Mouse (Mus musculus): ENCODE data around the gene Ddit4. TPM values are rescaled to one million over a fixed set of nuclear protein-coding genes. Genes with fewer than 3 reads are reported as not detected.

Ddit4 gene
- total and polyA plus RNA-seq, 2 experiments from 2014 or later: 17.0 to 30.3 TPM

GRCm38 (mm10) chr10:59918111-59918510, 33.5 kb downstream of the Ddit4 start:
- H3K27ac ChIP-seq (ENCODE audit: low read depth): no peak overlapping the region
- no peak overlapping the region for H3K4me3 ChIP-seq (ENCODE audit: low read depth, low read length)
- 87% methylated on average over 4 of the region's 4 CpGs for WGBS
- DNase-seq (ENCODE audit: low spot score) (no peak), ATAC-seq (ENCODE audit: insufficient read depth, low read depth) (no peak)
- H3K9ac ChIP-seq (replicated peaks; ENCODE audit: low read depth, low read length): no peak overlapping the region
- no peak for TF ChIP-seq EP300 (IDR thresholded peaks at IDR 0.05; ENCODE audit: low read depth)
- TF ChIP-seq CTCF (IDR thresholded peaks at IDR 0.05; ENCODE audit: low read depth): no peak
- no peaks in the 10 kb centered on the region for H3K9me3 ChIP-seq (replicated peaks; ENCODE audit: control insufficient read depth, low read length)
- H3K4me1 ChIP-seq (ENCODE audit: control insufficient read depth, insufficient read depth): peaks cover 40% of the 10 kb centered on the region
- no peaks in the 10 kb centered on the region for H3K27me3 ChIP-seq (ENCODE audit: control insufficient read depth, insufficient read depth, low read length)
- no peak overlapping the region for H3K4me2 ChIP-seq (ENCODE audit: low read depth, low read length)
- H3K36me3 ChIP-seq (replicated peaks; ENCODE audit: control insufficient read depth, insufficient read depth, low read length): no peaks in the 10 kb centered on the region

- peaks cover 45% of the 10 kb centered on the region for H3K4me1 ChIP-seq (ENCODE audit: control insufficient read depth, insufficient read depth)
- ATAC-seq (ENCODE audit: insufficient read depth, low read depth): peak; percentile 83
- TF ChIP-seq EP300 (IDR thresholded peaks at IDR 0.05; ENCODE audit: low read depth) (no peak), CTCF (IDR thresholded peaks at IDR 0.05; ENCODE audit: low read depth) (no peak)
- peak overlapping the region; percentile 99 for H3K27ac ChIP-seq (ENCODE audit: low read depth)
- H3K9ac ChIP-seq (replicated peaks; ENCODE audit: low read depth, low read length): peak overlapping the region; percentile 53
- WGBS: 1% methylated on average over 10 of the region's 10 CpGs
- H3K36me3 ChIP-seq (replicated peaks; ENCODE audit: control insufficient read depth, insufficient read depth, low read length): no peaks in the 10 kb centered on the region
- peak; percentile 93 for DNase-seq (ENCODE audit: low spot score)
- H3K9me3 ChIP-seq (replicated peaks; ENCODE audit: control insufficient read depth, low read length): no peaks in the 10 kb centered on the region
- H3K4me2 ChIP-seq (ENCODE audit: low read depth, low read length): peak overlapping the region; percentile 66
- H3K27me3 ChIP-seq (ENCODE audit: control insufficient read depth, insufficient read depth, low read length): no peaks in the 10 kb centered on the region
- peak overlapping the region; percentile 38 for H3K4me3 ChIP-seq (ENCODE audit: low read depth, low read length)
Measured at GRCm38 (mm10) chr10:59916649-59917048, 35.0 kb downstream of the Ddit4 start.

DNA sequence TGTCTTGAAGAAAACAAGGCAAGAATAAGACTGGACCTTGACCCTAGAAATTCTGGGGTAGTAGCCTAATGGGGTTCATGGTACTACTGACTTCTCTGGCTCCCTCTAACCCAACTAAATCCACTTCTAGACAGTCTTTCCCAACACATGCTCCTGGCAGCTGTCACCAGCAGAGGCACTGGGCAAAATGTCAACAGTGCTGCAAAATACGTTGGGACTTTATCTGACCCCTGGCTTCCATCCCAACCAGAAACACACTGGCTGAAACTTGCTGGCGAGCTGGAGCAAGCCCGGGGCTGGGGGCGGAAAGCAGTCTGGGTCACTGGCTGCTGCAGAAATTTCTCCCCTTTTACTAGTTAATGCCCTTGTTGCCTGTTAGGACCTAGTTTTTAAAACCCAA, 35.5 kb downstream of the Ddit4 start:
- H3K36me3 ChIP-seq (replicated peaks; ENCODE audit: control insufficient read depth, insufficient read depth, low read length): no peaks in the 10 kb centered on the region
- DNase-seq (ENCODE audit: low spot score) (peak; percentile 96), ATAC-seq (ENCODE audit: insufficient read depth, low read depth) (peak; percentile 76)
- H3K4me2 ChIP-seq (ENCODE audit: low read depth, low read length): peak overlapping the region; percentile 66
- 3% methylated on average over 4 of the region's 4 CpGs for WGBS
- peak overlapping the region; percentile 99 for H3K27ac ChIP-seq (ENCODE audit: low read depth)
- H3K9ac ChIP-seq (replicated peaks; ENCODE audit: low read depth, low read length): peak overlapping the region; percentile 53
- TF ChIP-seq CTCF (IDR thresholded peaks at IDR 0.05; ENCODE audit: low read depth) (peak; percentile 25; the same call in 1 of the 2 replicates), EP300 (IDR thresholded peaks at IDR 0.05; ENCODE audit: low read depth) (peak; percentile 76; the same call in 1 of the 2 replicates)
- H3K27me3 ChIP-seq (ENCODE audit: control insufficient read depth, insufficient read depth, low read length): no peaks in the 10 kb centered on the region
- H3K4me1 ChIP-seq (ENCODE audit: control insufficient read depth, insufficient read depth): peaks cover 46% of the 10 kb centered on the region
- H3K4me3 ChIP-seq (ENCODE audit: low read depth, low read length): peak overlapping the region; percentile 38
- no peaks in the 10 kb centered on the region for H3K9me3 ChIP-seq (replicated peaks; ENCODE audit: control insufficient read depth, low read length)

DNA sequence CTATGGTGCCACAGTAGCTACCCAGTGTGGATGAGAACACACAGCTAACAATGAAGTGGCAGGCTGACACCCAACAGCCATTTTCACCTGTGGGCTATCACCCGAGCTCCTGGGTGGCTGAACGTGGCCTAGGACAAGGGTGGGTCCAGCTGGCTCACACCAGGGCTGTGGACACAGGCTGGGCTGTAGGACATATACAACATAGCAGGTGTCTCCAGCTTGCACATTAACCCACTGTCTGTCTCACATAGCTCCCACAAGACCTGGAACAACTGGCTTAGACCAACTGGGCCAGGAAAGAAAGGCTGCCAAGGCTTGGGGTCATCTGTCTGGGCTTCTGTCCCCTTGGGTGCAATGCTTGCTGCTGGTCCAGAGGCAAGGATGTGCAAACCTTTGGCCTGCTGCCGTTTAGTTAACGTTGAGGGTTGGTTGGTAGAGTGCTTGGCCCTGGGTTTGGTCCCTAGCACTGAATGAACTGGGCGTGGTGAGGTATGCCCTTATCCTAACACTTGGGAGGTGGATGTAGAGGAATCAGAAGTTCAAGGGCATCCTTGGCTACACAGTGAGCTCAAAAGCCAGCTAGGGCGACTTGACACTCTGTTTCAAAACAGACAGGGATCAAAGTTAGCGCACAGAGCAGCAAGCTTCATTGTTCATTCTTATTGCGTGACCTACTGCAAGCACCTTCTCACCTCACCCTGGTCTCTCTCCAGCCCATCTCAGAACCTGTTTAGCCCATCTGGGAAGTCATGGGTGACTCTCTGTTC, 36.3 kb downstream of the Ddit4 start:
- peaks cover 46% of the 10 kb centered on the region for H3K4me1 ChIP-seq (ENCODE audit: control insufficient read depth, insufficient read depth)
- no peak for DNase-seq (ENCODE audit: low spot score)
- 69% methylated on average over 8 of the region's 8 CpGs for WGBS

GRCm38 (mm10) chr10:59911561-59912198, 40.0 kb downstream of the Ddit4 start:
- H3K4me3 ChIP-seq (ENCODE audit: low read depth, low read length): no peak overlapping the region
- 25% methylated on average over 25 of the region's 25 CpGs for WGBS
- no peak for DNase-seq (ENCODE audit: low spot score)
- peak; percentile 41; the same call in 1 of the 2 replicates for TF ChIP-seq EP300 (IDR thresholded peaks at IDR 0.05; ENCODE audit: low read depth)
- TF ChIP-seq CTCF (IDR thresholded peaks at IDR 0.05; ENCODE audit: low read depth): no peak
- peaks cover 57% of the 10 kb centered on the region for H3K4me1 ChIP-seq (ENCODE audit: control insufficient read depth, insufficient read depth)
- H3K27ac ChIP-seq (ENCODE audit: low read depth): peak overlapping the region; percentile 43
- 0 out of 2 replicates have a peak overlapping the region, but pooled peaks have one; percentile 11 for H3K4me2 ChIP-seq (ENCODE audit: low read depth, low read length)
- no peaks in the 10 kb centered on the region for H3K36me3 ChIP-seq (replicated peaks; ENCODE audit: control insufficient read depth, insufficient read depth, low read length)
- H3K27me3 ChIP-seq (ENCODE audit: control insufficient read depth, insufficient read depth, low read length): no peaks in the 10 kb centered on the region
- ATAC-seq (ENCODE audit: insufficient read depth, low read depth): no peak
- no peaks in the 10 kb centered on the region for H3K9me3 ChIP-seq (replicated peaks; ENCODE audit: control insufficient read depth, low read length)
- H3K9ac ChIP-seq (replicated peaks; ENCODE audit: low read depth, low read length): no peak overlapping the region

More for the DNA sequence above, 36.3 kb downstream of the Ddit4 start:
- Histone ChIP-seq H3K27ac (ENCODE audit: low read depth) (peak overlapping the region; percentile 99), H3K4me3 (ENCODE audit: low read depth, low read length) (no peak overlapping the region), H3K9me3 (replicated peaks; ENCODE audit: control insufficient read depth, low read length) (no peaks in the 10 kb centered on the region), H3K27me3 (ENCODE audit: control insufficient read depth, insufficient read depth, low read length) (no peaks in the 10 kb centered on the region), H3K4me2 (ENCODE audit: low read depth, low read length) (no peak overlapping the region), H3K36me3 (replicated peaks; ENCODE audit: control insufficient read depth, insufficient read depth, low read length) (no peaks in the 10 kb centered on the region), H3K9ac (replicated peaks; ENCODE audit: low read depth, low read length) (no peak overlapping the region)
- no peak for ATAC-seq (ENCODE audit: insufficient read depth, low read depth)
- no peak for TF ChIP-seq EP300 (IDR thresholded peaks at IDR 0.05; ENCODE audit: low read depth)
